Mouse (Mus musculus): ENCODE measurements at regions not wholly inside any gene's neighbourhood (a gene's known extent, or its start where the extent isn't known, plus 50 kb on each side); places are given as distances from the start of the nearest gene placed in this dataset.

DNA sequence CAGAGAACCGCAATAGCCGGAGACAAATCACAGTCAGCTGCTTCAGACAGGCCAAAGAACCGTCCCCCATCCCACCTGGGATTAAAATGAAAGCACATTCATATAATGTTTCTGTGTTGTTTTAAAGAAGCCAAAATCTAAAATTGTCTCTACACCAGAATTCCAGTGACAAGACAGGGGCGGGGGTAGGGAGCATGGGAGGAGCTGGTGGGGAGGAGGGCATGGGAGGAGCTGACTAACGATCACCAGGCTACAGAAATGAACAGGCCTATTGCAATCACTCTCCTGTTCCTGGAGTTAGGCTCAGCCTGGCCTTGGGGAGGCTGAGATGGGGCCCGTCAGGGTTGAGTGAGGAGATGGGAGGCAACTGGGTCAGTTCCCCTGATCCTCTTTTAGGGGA is 105.9 kb downstream of the Olfm1 start:
- TF ChIP-seq MAX (IDR thresholded peaks at IDR 0.05) (no peak), CTCF (IDR thresholded peaks at IDR 0.05; ENCODE audit: control insufficient read depth, insufficient read depth, insufficient read length) (no peak), FOSL1 (IDR thresholded peaks at IDR 0.05; ENCODE audit: insufficient read depth, low read length, poor library complexity, severe bottlenecking) (no peak), CEBPB (IDR thresholded peaks at IDR 0.05; ENCODE audit: low read depth) (no peak), MYOG (IDR thresholded peaks at IDR 0.05; ENCODE audit: control insufficient read depth, extremely low read depth, insufficient read length) (no peak), MYOD1 (IDR thresholded peaks at IDR 0.05; ENCODE audit: control insufficient read depth, insufficient read length, low read depth) (no peak), USF1 (IDR thresholded peaks at IDR 0.05; ENCODE audit: low read depth) (no peak)
